Mouse (Mus musculus) left cerebral cortex, adult 8-10 months (tissue): ENCODE data around the gene Naa10. TPM values are rescaled to one million over a fixed set of nuclear protein-coding genes. Genes with fewer than 3 reads are reported as not detected.

Experiments used
- DNase-seq, 2 experiments: peaks; one replicate each; pipeline ENCODE4 v3.0.0; 2022; ENCODE audit warnings: low spot score in 2 of 2
- total RNA-seq, 4 experiments: library from RNA; stranded (reverse); gene quantifications; 2 replicates each; pipeline ENCODE4 v1.2.4; 2022

Gene Naa10
- 10 to 100 TPM; 47.7 to 62.7 (median 57.0) TPM for total RNA-seq

DNA sequence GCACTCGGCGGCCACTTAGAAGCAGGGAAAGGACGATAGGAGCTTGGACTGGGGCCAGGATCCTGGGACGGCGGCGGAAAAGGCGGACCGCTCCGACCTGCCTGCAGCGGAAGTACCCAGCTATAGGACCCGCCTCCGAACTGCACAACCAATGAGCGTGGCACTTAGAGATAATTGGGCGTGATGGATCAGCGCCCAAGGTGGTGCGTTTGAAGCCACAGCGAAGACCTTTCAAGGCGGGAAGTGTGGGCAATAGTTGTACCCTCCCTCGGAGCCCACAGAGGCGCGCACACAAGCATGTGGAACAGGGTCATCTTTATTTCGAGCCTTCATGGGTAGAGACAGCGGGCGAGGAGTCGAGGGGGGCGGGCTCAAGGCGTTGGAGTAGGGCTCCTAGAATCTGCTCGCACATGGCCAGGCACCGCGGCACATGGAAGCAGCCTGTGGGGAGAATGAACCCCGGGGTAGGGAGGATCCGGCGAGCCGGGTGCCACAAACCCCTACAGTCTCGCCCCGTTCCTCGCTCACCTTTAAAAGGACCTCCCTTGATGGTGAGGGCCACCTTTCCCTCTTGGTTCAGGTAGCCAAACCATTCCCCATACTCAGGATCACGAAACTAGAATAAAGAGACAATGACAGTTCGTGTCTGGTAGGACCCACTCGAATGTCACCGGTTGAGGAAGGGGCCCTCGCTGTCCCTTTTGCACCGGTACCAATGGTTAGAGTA lies at the start of gene Naa10, which contains the start of gene Arhgap4:
Gene Naa10, minus strand, starts transcription at position 122 of the 727 bp plus-strand sequence.
Gene Arhgap4, minus strand, starts transcription at position 48 of the 727 bp plus-strand sequence.
- DNase-seq: peak; percentile 64 to 85

DNA sequence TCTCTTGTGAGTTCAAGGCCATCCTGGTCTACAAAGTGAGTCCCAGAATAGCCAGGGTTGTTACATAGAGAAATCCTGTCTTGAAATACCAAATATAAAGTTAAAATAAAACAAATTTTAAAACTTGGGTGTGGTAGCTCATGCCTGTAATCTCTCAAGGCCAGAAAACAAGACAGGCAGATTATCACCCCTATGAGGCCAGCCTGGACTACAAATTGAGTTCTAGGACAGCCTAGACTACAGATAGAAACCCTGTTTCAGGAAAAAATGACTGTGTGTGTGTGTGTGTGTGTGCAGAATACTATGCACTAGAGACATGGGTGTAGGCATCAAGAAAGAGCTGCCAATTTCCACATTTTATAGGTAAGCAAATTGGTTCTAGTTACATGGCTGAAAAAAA lies 49.0 kb upstream of the Naa10 start:
- DNase-seq: no peak

DNA sequence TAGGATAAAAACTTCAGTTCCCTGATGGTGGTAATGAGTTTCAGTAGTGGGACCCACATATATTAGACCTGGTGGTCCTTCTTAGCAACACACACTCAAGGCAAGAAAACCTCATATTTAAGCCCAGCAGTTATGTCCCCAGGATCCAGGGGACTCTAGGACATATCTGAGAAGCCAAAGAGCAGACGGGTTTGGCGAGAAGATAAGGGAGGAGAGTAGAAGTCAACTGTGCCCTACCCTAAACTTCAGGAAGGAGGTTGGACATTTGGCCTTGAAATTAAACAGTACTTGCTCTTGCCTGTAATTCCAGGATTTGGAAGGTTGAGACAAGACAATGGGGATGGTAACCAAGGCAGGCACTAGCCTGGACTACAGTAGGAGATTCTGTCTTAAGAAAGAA lies 48.0 kb upstream of the Naa10 start:
- no peak for DNase-seq

DNA sequence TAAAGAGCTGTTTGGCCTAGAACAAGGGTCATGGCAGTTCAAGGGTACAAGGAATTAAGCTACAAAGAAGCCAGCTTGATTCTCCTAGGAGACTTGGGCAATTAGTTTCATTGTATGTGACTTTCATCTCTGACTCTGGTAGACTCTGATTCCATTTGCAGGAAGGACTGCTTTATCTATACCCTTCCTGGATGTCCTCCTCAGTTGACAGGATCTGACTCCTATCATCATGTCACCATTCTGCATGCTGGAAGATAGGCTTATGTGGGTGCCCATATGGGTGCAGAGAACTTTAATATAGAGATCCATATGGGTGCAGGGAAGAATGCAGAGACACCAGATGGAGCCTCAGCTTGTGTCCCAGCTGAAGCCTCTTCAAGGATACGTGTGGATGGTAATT lies 47.4 kb upstream of the Naa10 start:
- no peak for DNase-seq

DNA sequence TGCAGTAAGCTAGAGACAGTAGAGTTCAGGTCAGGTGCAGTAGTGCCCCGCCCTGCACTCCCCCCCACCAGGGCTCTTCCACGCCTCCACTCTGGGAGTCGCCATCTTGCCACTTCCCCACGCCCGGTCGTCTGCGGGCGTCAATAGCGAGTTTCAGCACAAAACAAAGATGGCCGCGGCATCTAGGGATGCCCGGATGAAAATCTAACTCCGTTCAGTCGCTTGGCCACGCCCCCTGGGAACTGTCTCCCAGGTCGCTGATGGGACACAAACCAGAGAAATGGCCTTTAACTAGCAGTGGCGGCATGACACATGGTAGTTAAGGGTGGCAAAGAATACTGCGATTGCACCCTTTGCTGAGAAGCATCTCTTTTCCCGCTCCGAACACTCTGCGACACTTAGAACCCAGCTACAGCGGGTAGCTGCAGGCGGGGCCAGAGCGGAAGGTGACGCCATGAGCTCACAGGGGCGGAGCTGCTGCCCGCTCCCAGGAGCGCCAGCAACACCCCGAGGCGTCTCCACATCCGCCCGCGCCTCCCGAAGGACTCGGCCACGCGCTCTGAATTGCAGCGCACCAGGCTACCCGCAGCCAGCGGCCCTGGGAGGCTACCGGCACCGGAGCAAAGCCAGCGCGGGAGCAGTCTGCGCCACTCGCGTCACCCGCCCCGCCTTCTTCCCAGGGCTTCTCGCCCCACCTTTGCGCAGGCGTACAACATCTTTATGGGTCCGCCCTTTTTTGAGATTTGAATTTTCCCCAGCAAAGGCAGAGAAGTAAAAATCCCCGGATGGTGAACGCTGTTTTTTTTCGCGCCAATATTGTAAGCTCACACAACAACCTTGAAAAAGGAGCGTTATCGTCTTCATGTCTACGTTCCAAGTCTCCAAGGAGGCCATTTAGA lies 45.7 kb upstream of the Naa10 start:
- DNase-seq: peak; percentile 81 to 90

DNA sequence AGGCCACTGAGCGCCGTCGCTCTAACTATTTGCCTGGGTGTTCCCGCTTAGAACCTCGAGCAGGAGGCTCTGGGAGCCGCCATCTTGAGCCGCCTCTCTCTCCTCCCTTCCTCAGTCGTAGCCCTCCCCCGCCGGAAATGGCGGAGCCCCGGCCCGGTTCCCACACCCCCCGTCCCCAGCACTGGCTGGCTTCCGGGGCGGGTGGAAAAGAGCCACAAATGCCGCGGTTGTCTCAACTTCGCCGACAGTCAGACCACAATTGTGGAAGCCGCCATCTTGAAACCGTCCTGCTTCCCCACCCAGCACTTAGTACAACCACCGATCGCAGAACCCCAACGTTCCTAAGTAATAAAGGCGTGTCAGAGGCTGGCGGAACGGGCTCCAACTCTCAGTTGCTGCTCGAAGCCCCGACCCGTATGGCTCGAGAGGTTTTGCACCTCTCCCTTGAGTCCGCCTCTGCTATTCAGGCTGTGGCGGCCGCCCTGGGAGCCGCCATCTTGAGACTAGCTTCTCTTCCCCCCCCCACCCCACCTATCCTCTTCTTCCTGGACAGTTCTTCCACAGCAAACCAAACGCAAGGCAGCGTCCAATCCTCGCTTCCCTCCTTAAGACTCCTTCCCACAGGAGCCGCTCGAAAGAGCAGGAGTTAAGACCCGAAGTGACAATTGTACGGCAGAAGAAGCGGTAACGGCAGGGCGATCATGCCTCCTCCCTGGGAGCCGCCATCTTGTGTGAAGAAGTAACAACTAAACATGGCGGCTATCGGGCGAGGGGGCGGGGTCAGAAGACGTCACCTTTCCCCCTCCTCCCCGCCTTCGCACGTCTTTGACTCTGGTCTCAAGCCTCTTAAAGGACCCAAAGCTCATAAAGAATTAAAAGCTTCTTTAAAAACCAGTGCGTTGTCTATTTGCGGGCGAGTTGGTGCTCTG lies 44.8 kb upstream of the Naa10 start, which contains the start of gene Hcfc1:
Gene Hcfc1, minus strand, starts transcription at position 110 of the 929 bp plus-strand sequence.
- DNase-seq: peak; percentile 78 to 88

DNA sequence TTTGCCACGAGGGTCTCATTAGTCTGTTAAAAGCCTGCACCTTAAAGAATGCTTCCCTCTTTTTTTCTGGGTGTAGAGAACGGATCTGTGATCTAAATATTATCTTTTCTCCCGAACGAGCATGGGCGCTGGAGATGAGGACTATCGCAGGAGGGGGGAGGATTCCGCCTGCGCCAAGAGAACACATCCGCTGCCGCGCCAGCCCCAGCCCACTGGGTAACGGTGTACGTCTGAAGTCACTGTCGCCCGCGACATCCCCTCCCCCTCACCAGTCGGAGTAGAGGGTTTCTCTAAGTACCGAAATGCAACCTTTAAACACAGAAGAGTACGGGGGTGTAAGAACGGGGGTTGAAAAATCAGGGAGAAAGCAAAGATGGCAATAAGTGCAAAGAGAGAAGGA lies 43.6 kb upstream of the Naa10 start:
- DNase-seq: peak; percentile 46 to 77

DNA sequence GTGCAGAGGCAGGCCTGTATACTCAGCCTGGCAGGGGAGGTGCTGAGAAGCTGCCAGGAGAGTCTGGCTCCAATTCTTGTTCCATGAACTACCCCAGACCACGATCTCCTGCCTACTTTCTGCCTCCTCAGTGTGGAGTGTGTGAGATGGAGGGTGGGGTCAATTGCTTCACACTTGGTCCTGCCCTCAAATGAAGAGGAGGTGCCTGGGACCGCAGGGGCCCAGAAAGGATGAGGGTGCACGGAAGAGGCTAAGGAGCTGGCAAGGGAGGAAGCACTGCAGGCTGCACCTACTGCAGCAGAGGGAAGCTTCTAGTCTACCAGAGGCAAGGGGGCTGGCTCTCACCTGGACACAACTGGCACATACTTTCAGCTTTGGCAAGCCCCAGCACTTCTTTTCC lies 42.6 kb upstream of the Naa10 start:
- no peak for DNase-seq

DNA sequence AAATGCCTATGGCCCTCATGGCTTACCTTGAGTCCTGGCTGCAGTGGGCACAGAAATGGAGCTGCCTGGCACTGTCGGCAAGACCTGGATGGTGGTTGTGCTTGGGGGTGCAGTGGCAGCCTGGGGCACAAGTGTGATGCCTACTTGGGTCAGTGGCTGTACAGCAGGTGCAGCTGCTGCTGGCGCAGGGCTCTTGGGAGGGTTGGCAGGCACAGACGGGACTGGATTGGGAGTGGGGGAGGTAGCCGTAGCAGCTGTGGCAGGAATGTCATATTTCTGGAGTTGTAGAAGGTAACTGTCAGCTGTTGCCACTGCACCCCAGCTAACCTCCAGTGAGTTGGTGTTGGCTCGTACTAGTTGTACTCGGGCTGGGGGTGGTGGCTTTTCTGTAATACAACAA lies 33.2 kb upstream of the Naa10 start:
- no peak for DNase-seq

DNA sequence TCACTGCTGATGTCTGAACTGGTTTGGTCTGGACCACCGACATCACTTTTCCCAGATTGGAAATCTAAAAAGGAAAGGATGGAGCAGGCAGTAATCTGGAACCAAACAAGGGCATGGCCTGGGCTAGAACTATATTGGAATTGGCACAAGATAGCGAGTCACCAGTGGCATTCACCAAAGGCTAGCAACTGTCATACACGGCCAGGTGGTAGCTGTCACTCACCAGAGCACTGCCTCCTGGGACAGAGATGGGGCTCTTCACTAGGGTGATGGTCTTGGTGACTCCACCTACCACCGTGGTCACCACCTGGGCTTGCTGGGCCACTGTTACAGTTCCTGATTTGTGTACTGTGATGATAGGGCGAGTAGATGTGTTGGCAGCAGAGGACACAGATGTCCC lies 30.9 kb upstream of the Naa10 start:
- no peak for DNase-seq

DNA sequence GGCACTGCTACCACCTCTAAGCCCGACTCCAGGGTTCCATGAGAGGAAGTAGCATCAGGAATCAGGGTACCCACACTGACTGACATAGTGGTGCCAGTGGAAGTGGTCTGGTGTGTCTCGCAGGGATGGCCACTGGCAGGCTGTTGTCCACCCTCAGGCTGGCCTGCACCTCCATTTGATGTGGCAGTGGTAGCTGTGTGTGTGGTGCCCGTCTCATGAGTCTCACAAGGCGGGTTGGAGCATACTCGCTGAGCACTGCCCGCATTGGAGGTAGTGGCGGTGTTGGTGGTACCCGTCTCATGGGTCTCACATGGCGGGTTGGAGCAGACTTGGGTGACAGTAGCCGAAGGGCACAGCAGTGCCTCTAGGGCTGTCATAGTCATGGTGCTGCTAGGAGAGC lies 27.6 kb upstream of the Naa10 start:
- no peak for DNase-seq

DNA sequence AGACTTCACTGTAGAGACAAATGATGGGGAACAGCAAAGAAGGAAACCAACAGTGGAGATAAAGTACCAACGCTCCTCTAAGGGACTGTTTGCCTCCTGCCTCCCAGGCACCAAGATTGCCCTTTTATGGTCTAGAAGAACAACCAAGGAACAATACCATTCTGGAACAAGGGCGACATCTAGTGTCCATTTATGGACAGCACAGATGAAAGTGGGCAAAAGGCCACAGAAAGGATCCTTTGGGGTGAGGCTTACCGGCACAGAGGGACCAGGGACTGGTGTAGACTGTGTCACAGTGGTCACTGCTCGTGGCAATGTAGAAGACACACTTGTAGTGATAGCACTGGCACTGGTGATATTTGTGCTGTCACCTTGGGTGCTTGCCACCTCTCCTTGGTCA lies 26.9 kb upstream of the Naa10 start:
- peak in 1 of 2 experiments; percentile 18 for DNase-seq

DNA sequence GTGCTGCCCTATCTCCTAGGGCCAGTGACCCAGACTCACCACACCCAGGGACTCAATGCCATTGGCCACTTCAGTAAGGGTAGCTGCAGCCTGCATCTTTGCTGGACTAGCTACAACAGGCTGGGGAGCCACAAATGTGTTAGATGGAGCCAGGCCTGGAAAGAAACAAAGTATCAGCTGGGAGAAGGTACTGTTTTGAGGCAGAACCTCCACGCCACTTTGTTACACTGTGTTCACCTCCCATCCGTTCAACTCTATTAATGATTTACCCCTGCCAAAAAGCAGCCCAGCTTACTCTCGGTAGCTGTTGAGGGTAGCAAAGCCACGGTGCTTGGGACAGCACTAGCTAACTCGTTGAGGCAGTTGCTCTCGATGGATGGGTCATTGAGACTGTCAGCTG lies 25.2 kb upstream of the Naa10 start:
- DNase-seq: no peak

DNA sequence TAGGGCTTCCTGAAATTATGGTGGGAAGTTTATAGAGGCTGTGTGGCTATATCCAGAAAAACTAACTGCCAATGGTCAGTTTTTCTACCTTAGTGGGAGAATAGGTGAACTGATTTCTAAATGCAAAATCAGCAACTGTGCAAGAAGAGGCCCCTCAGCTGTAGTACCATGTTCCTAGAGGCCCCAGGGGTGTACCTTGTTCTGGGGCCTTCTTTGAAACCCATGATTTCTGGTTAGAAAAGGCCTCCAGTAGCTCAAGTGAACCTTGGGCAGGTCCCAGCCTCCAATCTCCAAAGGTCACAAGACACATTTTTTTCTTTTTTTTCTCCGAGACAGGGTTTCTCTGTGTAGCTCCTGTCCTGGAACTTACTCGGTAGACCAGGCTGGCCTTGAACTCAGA lies 20.6 kb upstream of the Naa10 start:
- no peak for DNase-seq

DNA sequence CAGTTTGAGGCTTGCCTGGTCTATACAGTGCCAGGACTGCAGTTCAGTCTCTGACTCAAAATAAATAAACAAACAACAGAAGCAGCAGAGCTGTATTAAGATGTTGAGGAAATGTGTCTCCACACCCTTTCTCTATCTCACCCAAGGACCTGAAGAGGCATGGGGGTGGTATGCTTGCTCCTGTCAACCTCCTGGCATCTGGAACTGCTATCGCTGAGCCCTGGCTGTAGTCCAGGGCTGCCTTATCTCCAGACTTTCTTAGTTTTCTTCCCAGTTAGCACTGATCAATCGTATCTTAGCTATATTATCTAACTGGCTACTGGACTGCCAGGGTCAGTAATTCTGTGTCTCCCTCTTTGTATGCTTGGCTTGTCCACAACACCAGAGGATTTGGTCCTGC lies 20.1 kb upstream of the Naa10 start:
- no peak for DNase-seq

DNA sequence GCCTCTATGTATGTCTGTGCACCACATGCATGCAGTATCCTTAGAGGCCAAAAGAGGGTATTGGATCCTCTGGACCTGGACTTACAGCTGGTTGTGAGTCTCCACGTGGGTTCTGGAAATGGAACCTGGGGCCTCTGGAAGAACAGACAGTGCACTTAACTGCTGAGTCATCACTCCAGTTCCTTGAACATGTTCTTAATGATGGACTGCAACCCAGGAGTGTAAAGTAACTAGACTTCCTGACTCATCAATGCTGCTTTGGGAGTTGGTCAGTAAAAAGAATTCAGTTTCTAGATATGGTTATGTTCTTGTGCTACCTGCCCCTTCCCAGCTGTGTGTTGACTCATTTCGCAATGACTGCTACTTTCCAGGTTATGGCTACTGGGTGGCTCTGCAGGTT lies 10.1 kb upstream of the Naa10 start:
- DNase-seq: no peak

DNA sequence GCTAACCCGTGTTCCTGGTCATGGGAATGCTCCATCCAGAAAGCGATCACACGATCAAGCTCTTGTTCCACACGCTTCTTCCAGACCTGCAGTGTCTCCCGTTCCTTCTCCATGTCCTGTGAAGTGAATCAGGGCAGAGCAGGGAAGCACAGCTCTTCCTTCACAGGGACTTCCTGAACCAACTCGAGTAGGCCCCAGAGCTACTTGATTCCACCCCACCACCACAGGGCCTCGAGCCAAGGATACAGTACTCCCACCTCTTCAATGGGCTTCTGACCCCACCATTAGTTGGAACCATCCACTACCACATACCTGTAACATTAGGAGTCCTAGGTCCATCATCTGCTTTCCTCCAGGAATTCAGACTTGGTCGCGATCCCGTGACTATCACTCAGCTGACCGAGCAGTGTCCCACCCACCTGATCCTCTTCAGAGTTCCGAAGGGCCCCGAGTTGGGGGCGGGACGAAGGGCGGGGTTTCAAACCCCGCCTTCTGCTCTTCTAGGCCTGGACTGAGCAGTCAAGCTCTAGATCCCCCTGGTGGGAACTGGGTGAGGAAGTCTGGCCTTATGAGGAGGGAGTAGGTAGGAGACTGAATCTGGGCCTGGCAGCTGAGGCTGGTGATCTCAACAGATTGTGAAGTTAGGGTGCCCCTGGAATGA lies 8.8 kb upstream of the Naa10 start, which contains the start of gene Renbp:
Gene Renbp, minus strand, starts transcription at position 449 of the 661 bp plus-strand sequence.
- DNase-seq: no peak

DNA sequence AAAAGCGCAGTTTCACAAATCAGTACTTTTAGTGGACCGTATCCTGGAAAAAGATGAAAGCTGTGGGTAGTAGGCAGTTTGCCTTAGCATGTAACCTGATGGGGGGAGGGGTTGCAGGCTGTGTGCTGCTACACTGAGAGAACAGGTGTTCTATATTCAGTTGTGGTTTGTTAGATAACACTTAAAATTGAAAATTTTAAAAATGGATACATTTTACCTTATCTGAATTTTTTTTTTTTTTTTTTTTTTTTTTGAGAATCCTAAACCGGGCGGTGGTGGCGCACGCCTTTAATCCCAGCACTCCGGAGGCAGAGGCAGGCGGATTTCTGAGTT lies 772 bp upstream of the Naa10 start:
- no peak for DNase-seq

DNA sequence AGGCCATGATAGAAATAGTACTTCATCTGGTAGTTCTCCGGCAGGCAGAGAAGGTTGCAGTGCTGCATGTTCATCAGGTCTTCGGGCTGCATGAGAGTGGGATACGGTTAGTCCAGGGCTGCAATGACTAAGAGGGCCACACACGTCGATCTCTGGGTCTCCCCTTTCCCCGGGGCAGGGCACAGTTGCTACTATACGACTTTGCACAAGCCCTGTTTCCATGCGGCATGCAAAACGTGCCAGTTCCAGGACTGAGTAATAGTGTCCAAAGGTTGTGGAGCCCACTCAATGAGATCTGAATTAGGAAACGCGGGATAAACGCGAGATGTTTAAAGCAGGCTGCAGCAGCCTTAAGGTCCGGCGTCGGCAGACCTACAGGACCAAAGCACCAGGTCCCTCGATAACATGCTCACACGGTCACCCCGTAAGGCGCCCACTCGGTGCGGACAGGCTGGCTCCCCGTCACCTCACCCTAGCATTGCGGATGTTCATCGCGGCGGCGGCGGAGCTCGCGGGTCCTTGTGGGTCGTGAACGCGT lies 390 bp downstream of the Naa10 start:
- peak in 1 of 2 experiments; percentile 6 for DNase-seq

DNA sequence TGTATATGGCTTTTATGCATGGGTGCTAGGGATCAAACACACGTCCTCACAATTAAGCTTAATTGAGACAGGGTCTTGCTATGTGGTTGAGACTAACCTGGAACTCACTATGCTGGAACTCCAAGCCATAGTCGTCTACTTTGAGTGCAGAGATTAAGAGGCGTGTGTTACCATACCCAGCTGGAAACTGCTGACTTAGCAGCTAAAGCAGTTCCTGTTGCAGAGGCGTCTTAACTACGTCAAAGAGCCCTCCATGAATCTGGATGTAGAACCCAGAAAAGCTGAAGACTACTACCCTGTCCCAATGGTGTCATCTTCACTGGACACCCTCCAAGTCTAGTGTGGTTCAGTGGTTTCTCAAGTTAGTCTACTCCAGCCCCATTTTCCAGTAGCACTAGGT lies 3.1 kb downstream of the Naa10 start:
- DNase-seq: no peak

DNA sequence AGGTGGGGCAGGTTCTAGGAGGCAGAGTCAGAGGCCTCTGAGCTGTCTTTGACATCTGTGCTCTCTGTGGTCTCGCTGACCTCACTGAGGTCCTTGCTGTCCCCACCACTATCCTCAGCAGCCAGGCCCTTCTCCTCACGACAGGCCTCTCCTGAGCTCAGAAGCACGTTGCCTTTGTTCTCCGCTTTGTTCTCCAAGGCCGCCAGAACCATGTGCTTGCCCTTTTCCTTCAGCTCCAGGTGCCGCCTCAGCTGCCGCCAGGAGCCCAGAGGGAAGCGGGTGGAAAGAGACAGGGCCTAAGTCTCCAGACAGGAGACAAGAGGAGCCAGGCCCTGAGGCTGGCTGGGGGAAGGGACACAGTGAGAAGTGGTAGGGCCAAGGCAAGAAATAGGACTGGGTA lies 4.8 kb downstream of the Naa10 start:
- DNase-seq: no peak
